Mouse (Mus musculus): Measurements from ENCODE around the gene Vat1. TPM values are rescaled to one million over a fixed set of nuclear protein-coding genes. Genes with fewer than 3 reads are reported as not detected.

Vat1 gene
- total and polyA plus RNA-seq, 3 experiments = 14.9 to 49.4 (median 29.9) TPM

- no peak for TF ChIP-seq UBTF (IDR thresholded peaks at IDR 0.05; ENCODE audit: low read depth, low read length)
- peak; percentile 62 for TF ChIP-seq TBP (conservative IDR thresholded peaks at IDR 0.05; ENCODE audit: low read depth, low read length)
- TF ChIP-seq MAX (IDR thresholded peaks at IDR 0.05; ENCODE audit: low read length) = peak; percentile 42; the same call in 1 of the 2 replicates
- 0 out of 2 replicates have a peak, but pooled peaks have one; percentile 29 for TF ChIP-seq ELF1 (IDR thresholded peaks at IDR 0.05; ENCODE audit: low read depth, low read length)
- 0 out of 2 replicates have a peak, but pooled peaks have one; percentile 15 for TF ChIP-seq POLR2AphosphoS2 (IDR thresholded peaks at IDR 0.05; ENCODE audit: low read depth, low read length)
- 0 out of 2 replicates have a peak, but pooled peaks have one; percentile 18 for TF ChIP-seq NRF1 (IDR thresholded peaks at IDR 0.05; ENCODE audit: low read depth, low read length)
- no peak for TF ChIP-seq SMC3 (IDR thresholded peaks at IDR 0.05; ENCODE audit: low read depth, low read length)
- no peak for TF ChIP-seq RAD21 (IDR thresholded peaks at IDR 0.05; ENCODE audit: low read depth, low read length)
- TF ChIP-seq E2F4 (IDR thresholded peaks at IDR 0.05; ENCODE audit: insufficient replicate concordance, low read depth, low read length) = no peak
- TF ChIP-seq USF1 (IDR thresholded peaks at IDR 0.05; ENCODE audit: low read depth, low read length) = peak; percentile 28; the same call in 1 of the 2 replicates
- Histone ChIP-seq H3K27ac (ENCODE audit: insufficient read depth, low read depth) (peak overlapping the region; percentile 88), H3K4me1 (ENCODE audit: control insufficient read depth in 1 of 2, insufficient read depth in 2 of 2) (peaks cover 12 to 63% of the 10 kb centered on the region in 2 experiments), H3K27me3 (replicated peaks) (no peaks in the 10 kb centered on the region), H3K9ac (ENCODE audit: insufficient read depth, low read depth) (peak overlapping the region; percentile 71), H3K9me3 (replicated peaks; ENCODE audit: low read length) (no peaks in the 10 kb centered on the region), H3K4me3 (replicated peaks in 1 of 3; ENCODE audit: low read depth in 2 of 3, low read length in 2 of 3, poor library complexity in 1 of 3) (peak overlapping the region; percentile 66 to 71 (median 68)), H3K36me3 (replicated peaks in 1 of 2; ENCODE audit: control insufficient read depth in 1 of 2, insufficient read depth in 1 of 2, low read length in 1 of 2) (peaks cover 18 to 48% of the 10 kb centered on the region in 2 experiments), H3K79me2 (replicated peaks; ENCODE audit: control insufficient read depth, extremely low read depth, insufficient read depth, poor library complexity, severe bottlenecking) (peaks cover 24% of the 10 kb centered on the region), H3K4me2 (ENCODE audit: insufficient read depth, low read depth, poor library complexity, severe bottlenecking) (peak overlapping the region; percentile 69)
- dilution Hi-C loops (cut with MboI; ENCODE audit: extremely low pct_ligation_motif_present, extremely low pct_unique_long_range_greater_than_20kb, low sequenced_read_pairs) = no loop called here
- in situ Hi-C loops (cut with MboI; ENCODE audit: low pct_ligation_motif_present, low pct_unique_long_range_greater_than_20kb, low sequenced_read_pairs) = no loop called here
- peak; percentile 89 for DNase-seq (ENCODE audit: extremely low read depth)
Measured at GRCm38 (mm10) chr11:101448899-101449298, 17.1 kb downstream of the Vat1 start.

DNA sequence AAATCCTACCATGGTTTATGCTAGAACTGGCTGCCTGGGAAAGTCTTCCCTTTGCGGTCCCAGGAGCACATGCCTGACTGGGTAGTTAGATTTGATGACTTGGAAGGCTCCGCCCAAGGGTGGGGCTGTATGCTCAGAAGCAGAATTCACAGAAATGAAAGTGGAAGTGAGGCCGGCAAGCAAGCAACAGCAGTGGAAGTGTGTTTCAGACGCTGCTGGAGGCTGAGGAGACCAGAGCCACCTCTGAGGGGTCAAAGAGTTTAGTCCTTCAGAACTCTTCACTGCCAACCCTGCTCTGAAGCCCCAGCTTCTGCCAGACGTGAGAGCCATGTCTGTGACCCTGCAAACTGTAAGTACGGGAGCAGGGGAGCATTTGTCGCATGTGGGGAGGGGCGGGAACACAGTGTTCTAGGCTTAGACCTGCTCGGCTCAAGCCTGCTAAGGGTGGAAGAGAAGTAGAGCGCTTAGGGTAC is 17.7 kb downstream of the Vat1 start, which contains the start of gene Ifi35:
Gene Ifi35, plus strand, starts transcription at position 134 of the 473 bp plus-strand sequence.
- Histone ChIP-seq H3K9me3 (replicated peaks; ENCODE audit: low read length) (no peaks in the 10 kb centered on the region), H3K36me3 (replicated peaks in 1 of 2; ENCODE audit: control insufficient read depth in 1 of 2, insufficient read depth in 1 of 2, low read length in 1 of 2) (peaks cover 24 to 48% of the 10 kb centered on the region in 2 experiments), H3K79me2 (replicated peaks; ENCODE audit: control insufficient read depth, extremely low read depth, insufficient read depth, poor library complexity, severe bottlenecking) (peaks cover 30% of the 10 kb centered on the region), H3K4me3 (replicated peaks in 1 of 3; ENCODE audit: low read depth in 2 of 3, low read length in 2 of 3, poor library complexity in 1 of 3) (peak within 1 kb of the TSS; percentile 66 to 71 (median 68)), H3K27me3 (replicated peaks) (no peaks in the 10 kb centered on the region), H3K4me2 (ENCODE audit: insufficient read depth, low read depth, poor library complexity, severe bottlenecking) (peak within 1 kb of the TSS; percentile 69), H3K4me1 (ENCODE audit: control insufficient read depth in 1 of 2, insufficient read depth in 2 of 2) (peaks cover 12 to 62% of the 10 kb centered on the region in 2 experiments), H3K9ac (ENCODE audit: insufficient read depth, low read depth) (peak within 1 kb of the TSS; percentile 71), H3K27ac (ENCODE audit: insufficient read depth, low read depth) (peak within 1 kb of the TSS; percentile 88)
- dilution Hi-C loops (cut with MboI; ENCODE audit: extremely low pct_ligation_motif_present, extremely low pct_unique_long_range_greater_than_20kb, low sequenced_read_pairs) = no loop called here
- peak; percentile 97 for DNase-seq (ENCODE audit: extremely low read depth)
- in situ Hi-C loops (cut with MboI; ENCODE audit: low pct_ligation_motif_present, low pct_unique_long_range_greater_than_20kb, low sequenced_read_pairs) = no loop called here
- TF ChIP-seq RCOR1 (conservative IDR thresholded peaks at IDR 0.05; ENCODE audit: low read depth, low read length) = no peak
- no peak; the same call in 1 of the 2 replicates for TF ChIP-seq CHD1 (IDR thresholded peaks at IDR 0.05; ENCODE audit: low read depth, low read length)
- peak; percentile 86 for TF ChIP-seq SIN3A (IDR thresholded peaks at IDR 0.05; ENCODE audit: low read length)
- peak; percentile 23; the same call in 1 of the 2 replicates for TF ChIP-seq ELF1 (IDR thresholded peaks at IDR 0.05; ENCODE audit: low read depth, low read length)
- TF ChIP-seq KAT2A (IDR thresholded peaks at IDR 0.05; ENCODE audit: insufficient replicate concordance, low read length) = 0 out of 2 replicates have a peak, but pooled peaks have one; percentile 14
- peak; percentile 98 for TF ChIP-seq POLR2A (IDR thresholded peaks at IDR 0.05; ENCODE audit: low read depth, low read length)
- TF ChIP-seq USF1 (IDR thresholded peaks at IDR 0.05; ENCODE audit: low read depth, low read length) = no peak
- no peak for TF ChIP-seq CTCF (conservative IDR thresholded peaks at IDR 0.05 in 1 of 2, IDR thresholded peaks at IDR 0.05 in 1 of 2; ENCODE audit: low read depth in 2 of 2, low read length in 2 of 2)
- peak; percentile 41; the same call in 1 of the 2 replicates for TF ChIP-seq HCFC1 (IDR thresholded peaks at IDR 0.05; ENCODE audit: low read depth, low read length)
- TF ChIP-seq USF2 (conservative IDR thresholded peaks at IDR 0.05; ENCODE audit: low read depth, low read length) = no peak
- 0 out of 2 replicates have a peak, but pooled peaks have one; percentile 18 for TF ChIP-seq E2F4 (IDR thresholded peaks at IDR 0.05; ENCODE audit: insufficient replicate concordance, low read depth, low read length)
- TF ChIP-seq ZMIZ1 (IDR thresholded peaks at IDR 0.05; ENCODE audit: low read depth, low read length) = peak; percentile 84
- TF ChIP-seq PAX5 (IDR thresholded peaks at IDR 0.05; ENCODE audit: low read length) = no peak
- TF ChIP-seq NELFE (IDR thresholded peaks at IDR 0.05; ENCODE audit: low read depth, low read length) = peak; percentile 95
- TF ChIP-seq TBP (conservative IDR thresholded peaks at IDR 0.05; ENCODE audit: low read depth, low read length) = peak; percentile 92
- 0 out of 2 replicates have a peak, but pooled peaks have one; percentile 13 for TF ChIP-seq UBTF (IDR thresholded peaks at IDR 0.05; ENCODE audit: low read depth, low read length)
- TF ChIP-seq MAFK (IDR thresholded peaks at IDR 0.05; ENCODE audit: insufficient replicate concordance, low read length) = 0 out of 2 replicates have a peak, but pooled peaks have one; percentile 1
- peak; percentile 63; the same call in 1 of the 2 replicates for TF ChIP-seq POLR2AphosphoS2 (IDR thresholded peaks at IDR 0.05; ENCODE audit: low read depth, low read length)
- TF ChIP-seq MAZ (IDR thresholded peaks at IDR 0.05; ENCODE audit: low read depth, low read length) = peak; percentile 86
- TF ChIP-seq IRF4 (IDR thresholded peaks at IDR 0.05; ENCODE audit: low read depth, low read length) = peak; percentile 80
- peak; percentile 80 for TF ChIP-seq ETS1 (conservative IDR thresholded peaks at IDR 0.05; ENCODE audit: low read depth, low read length)
- TF ChIP-seq TCF12 (IDR thresholded peaks at IDR 0.05; ENCODE audit: low read depth, low read length) = peak; percentile 89
- peak; percentile 70 for TF ChIP-seq BHLHE40 (IDR thresholded peaks at IDR 0.05; ENCODE audit: low read depth, low read length)
- peak; percentile 95 for TF ChIP-seq MXI1 (IDR thresholded peaks at IDR 0.05; ENCODE audit: low read depth, low read length)
- no peak for TF ChIP-seq JUN (IDR thresholded peaks at IDR 0.05; ENCODE audit: insufficient read depth, low read depth, low read length)
- TF ChIP-seq MAX (IDR thresholded peaks at IDR 0.05; ENCODE audit: low read length) = peak; percentile 73; the same call in 1 of the 2 replicates
- peak; percentile 90 for TF ChIP-seq MYC (IDR thresholded peaks at IDR 0.05; ENCODE audit: low read depth, low read length)
